Mouse (Mus musculus): ENCODE measurements at regions not wholly inside any gene's neighbourhood (a gene's known extent, or its start where the extent isn't known, plus 50 kb on each side); places are given as distances from the start of the nearest gene placed in this dataset.

DNA sequence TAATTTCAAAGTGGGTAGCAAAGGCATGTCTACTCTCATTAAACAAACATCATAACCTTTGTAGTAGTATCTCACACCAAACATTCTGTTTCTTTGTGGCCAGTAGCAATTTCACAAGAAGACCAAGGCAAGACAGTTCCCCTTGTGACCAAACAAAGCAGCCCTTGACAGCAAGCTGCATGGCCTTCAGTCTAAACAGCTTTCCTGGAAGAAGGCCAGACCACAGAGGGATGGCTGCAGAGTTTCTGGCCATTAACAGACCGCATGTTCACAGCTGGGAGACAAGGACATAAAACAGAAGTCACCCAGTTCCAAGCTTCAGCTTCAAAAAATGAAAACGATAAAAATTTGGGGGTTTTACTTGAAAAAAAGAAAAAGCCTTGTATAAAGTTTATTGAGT lies 1040.0 kb downstream of the Slc16a7 start:
- DNase-seq (ENCODE audit: low spot score) (peak; percentile 56), ATAC-seq (ENCODE audit: low FRiP score, low read depth) (no peak)
- Histone ChIP-seq H3K27ac (replicated peaks; ENCODE audit: low read depth, low read length) (no peak overlapping the region), H3K4me1 (ENCODE audit: control insufficient read depth, insufficient read depth, low read length) (no peaks in the 10 kb centered on the region), H3K36me3 (ENCODE audit: control insufficient read depth, insufficient read depth, low read length) (no peaks in the 10 kb centered on the region), H3K27me3 (ENCODE audit: control insufficient read depth, insufficient read depth, low read length) (no peaks in the 10 kb centered on the region), H3K9me3 (ENCODE audit: control insufficient read depth, low read length) (no peaks in the 10 kb centered on the region), H3K4me3 (replicated peaks; ENCODE audit: low read length) (no peak overlapping the region), H3K9ac (ENCODE audit: low read depth, low read length, severe bottlenecking) (no peak overlapping the region), H3K4me2 (replicated peaks; ENCODE audit: low read depth, low read length, severe bottlenecking) (no peak overlapping the region)
- WGBS, result 23% methylated on average over 2 of the region's 2 CpGs
- no peak for TF ChIP-seq POLR2A (IDR thresholded peaks at IDR 0.05; ENCODE audit: borderline replicate concordance, extremely low read depth, insufficient read depth, insufficient read length)

DNA sequence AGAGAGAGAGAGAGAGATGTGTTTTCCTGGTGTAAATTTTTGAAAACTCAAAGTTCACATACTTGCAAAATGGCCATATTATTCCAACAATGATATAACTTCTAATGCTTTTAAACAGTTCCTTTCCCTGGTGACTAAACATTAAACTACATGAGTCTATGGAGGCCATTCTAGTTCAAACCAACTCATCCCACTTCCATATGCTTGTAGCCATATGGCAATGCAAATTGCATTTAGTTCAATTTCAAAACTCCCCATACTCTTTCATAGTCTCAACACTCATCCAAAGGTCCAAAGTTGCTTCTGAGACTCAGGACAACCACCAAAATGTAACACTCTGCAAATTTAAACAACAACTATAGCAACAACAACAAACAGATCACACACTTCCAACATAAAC lies 1026.5 kb downstream of the Slc16a7 start:
- no peak for TF ChIP-seq POLR2A (IDR thresholded peaks at IDR 0.05; ENCODE audit: borderline replicate concordance, extremely low read depth, insufficient read depth, insufficient read length)
- H3K9ac ChIP-seq (ENCODE audit: low read depth, low read length, severe bottlenecking), result no peak overlapping the region

DNA sequence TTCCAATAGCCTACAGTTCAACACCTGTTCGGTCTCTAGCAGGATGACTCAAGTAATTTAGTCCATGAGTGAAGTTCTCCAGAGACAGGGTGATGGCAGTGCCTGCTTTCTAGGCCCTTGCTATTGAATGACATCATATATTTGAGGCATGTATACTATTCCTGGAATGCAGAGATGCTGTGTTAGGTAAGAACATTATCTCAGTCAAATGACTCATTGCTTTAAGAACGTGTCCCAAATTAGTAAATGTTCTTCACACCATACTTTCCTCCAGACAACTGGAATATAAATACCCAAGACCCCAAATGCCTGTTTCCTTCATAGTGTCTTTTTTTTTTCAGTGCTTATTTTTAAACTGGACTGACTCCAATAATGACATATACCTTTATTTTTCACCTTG lies 1018.3 kb downstream of the Slc16a7 start:
- no peak overlapping the region for H3K9ac ChIP-seq (ENCODE audit: low read depth, low read length, severe bottlenecking)
- H3K36me3 ChIP-seq (ENCODE audit: control insufficient read depth, insufficient read depth, low read length), result no peaks in the 10 kb centered on the region
- H3K4me1 ChIP-seq (ENCODE audit: control insufficient read depth, insufficient read depth, low read length), result no peaks in the 10 kb centered on the region
- ATAC-seq (ENCODE audit: low FRiP score, low read depth) (no peak), DNase-seq (ENCODE audit: low spot score) (no peak)
- no peak overlapping the region for H3K27ac ChIP-seq (replicated peaks; ENCODE audit: low read depth, low read length)
- no peak overlapping the region for H3K4me2 ChIP-seq (replicated peaks; ENCODE audit: low read depth, low read length, severe bottlenecking)
- no peaks in the 10 kb centered on the region for H3K27me3 ChIP-seq (ENCODE audit: control insufficient read depth, insufficient read depth, low read length)
- no peak overlapping the region for H3K4me3 ChIP-seq (replicated peaks; ENCODE audit: low read length)
- WGBS, result 76% methylated on average over 2 of the region's 2 CpGs
- no peak for TF ChIP-seq POLR2A (IDR thresholded peaks at IDR 0.05; ENCODE audit: borderline replicate concordance, extremely low read depth, insufficient read depth, insufficient read length)
- no peaks in the 10 kb centered on the region for H3K9me3 ChIP-seq (ENCODE audit: control insufficient read depth, low read length)

More for the DNA sequence above, 1026.5 kb downstream of the Slc16a7 start:
- Histone ChIP-seq H3K4me1 (ENCODE audit: control insufficient read depth, insufficient read depth, low read length) (no peaks in the 10 kb centered on the region), H3K27ac (replicated peaks; ENCODE audit: low read depth, low read length) (no peak overlapping the region), H3K27me3 (ENCODE audit: control insufficient read depth, insufficient read depth, low read length) (no peaks in the 10 kb centered on the region), H3K36me3 (ENCODE audit: control insufficient read depth, insufficient read depth, low read length) (no peaks in the 10 kb centered on the region), H3K9me3 (ENCODE audit: control insufficient read depth, low read length) (no peaks in the 10 kb centered on the region), H3K4me2 (replicated peaks; ENCODE audit: low read depth, low read length, severe bottlenecking) (no peak overlapping the region), H3K4me3 (replicated peaks; ENCODE audit: low read length) (no peak overlapping the region)
- DNase-seq (ENCODE audit: low spot score) (no peak), ATAC-seq (ENCODE audit: low FRiP score, low read depth) (no peak)

DNA sequence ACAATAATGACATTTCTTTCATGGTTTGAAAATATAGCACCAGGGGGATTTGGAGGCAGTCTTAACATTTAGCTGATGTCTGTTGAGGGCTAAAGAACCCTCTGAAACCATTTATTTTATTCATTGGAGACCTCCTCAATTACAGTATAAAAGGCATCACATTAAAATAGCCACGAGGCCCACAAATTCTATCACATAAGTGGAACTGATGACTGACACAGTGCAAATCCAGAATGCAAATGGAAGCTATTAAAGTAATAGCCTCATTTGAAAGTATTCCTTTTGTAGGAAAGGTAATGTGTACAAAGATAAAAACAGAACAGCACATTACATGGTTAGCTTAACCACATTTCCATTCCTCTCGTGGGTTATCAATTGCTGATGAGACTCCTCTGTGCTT lies 986.6 kb downstream of the Slc16a7 start:
- TF ChIP-seq POLR2A (IDR thresholded peaks at IDR 0.05; ENCODE audit: borderline replicate concordance, extremely low read depth, insufficient read depth, insufficient read length), result no peak
- WGBS, result 56% methylated on average over 2 of the region's 2 CpGs
- Histone ChIP-seq H3K4me3 (replicated peaks; ENCODE audit: low read length) (no peak overlapping the region), H3K9ac (ENCODE audit: low read depth, low read length, severe bottlenecking) (no peak overlapping the region), H3K4me1 (ENCODE audit: control insufficient read depth, insufficient read depth, low read length) (no peaks in the 10 kb centered on the region), H3K27ac (replicated peaks; ENCODE audit: low read depth, low read length) (no peak overlapping the region), H3K9me3 (ENCODE audit: control insufficient read depth, low read length) (no peaks in the 10 kb centered on the region), H3K4me2 (replicated peaks; ENCODE audit: low read depth, low read length, severe bottlenecking) (no peak overlapping the region), H3K36me3 (ENCODE audit: control insufficient read depth, insufficient read depth, low read length) (no peaks in the 10 kb centered on the region), H3K27me3 (ENCODE audit: control insufficient read depth, insufficient read depth, low read length) (no peaks in the 10 kb centered on the region)
- DNase-seq (ENCODE audit: low spot score), result no peak
- ATAC-seq (ENCODE audit: low FRiP score, low read depth), result no peak

DNA sequence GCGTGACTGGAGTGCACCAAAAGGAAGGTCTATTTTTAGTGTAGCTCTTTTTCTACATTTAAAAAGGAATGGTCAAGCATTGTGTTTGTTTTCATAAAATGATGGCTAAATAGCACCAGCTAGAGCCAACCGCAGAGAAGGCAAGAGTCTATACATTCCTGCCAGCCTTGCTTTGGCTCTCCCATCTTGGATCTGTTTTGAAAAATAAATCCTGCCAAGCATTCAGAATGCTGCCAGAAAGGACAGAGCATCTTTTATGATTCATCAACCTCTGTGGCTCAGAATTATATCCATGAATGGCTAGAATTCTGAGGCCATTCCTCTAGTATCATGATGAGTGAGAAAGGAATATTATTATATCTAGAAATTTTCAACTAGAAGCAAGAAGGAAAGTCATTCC lies 979.6 kb downstream of the Slc16a7 start:
- Histone ChIP-seq H3K9me3 (ENCODE audit: control insufficient read depth, low read length) (no peaks in the 10 kb centered on the region), H3K4me1 (ENCODE audit: control insufficient read depth, insufficient read depth, low read length) (no peaks in the 10 kb centered on the region), H3K36me3 (ENCODE audit: control insufficient read depth, insufficient read depth, low read length) (no peaks in the 10 kb centered on the region), H3K4me3 (replicated peaks; ENCODE audit: low read length) (no peak overlapping the region), H3K27ac (replicated peaks; ENCODE audit: low read depth, low read length) (no peak overlapping the region), H3K27me3 (ENCODE audit: control insufficient read depth, insufficient read depth, low read length) (no peaks in the 10 kb centered on the region), H3K4me2 (replicated peaks; ENCODE audit: low read depth, low read length, severe bottlenecking) (no peak overlapping the region), H3K9ac (ENCODE audit: low read depth, low read length, severe bottlenecking) (no peak overlapping the region)
- no peak for ATAC-seq (ENCODE audit: low FRiP score, low read depth)
- TF ChIP-seq POLR2A (IDR thresholded peaks at IDR 0.05; ENCODE audit: borderline replicate concordance, extremely low read depth, insufficient read depth, insufficient read length), result no peak
- DNase-seq (ENCODE audit: low spot score), result no peak
- 84% methylated on average over 2 of the region's 2 CpGs for WGBS

DNA sequence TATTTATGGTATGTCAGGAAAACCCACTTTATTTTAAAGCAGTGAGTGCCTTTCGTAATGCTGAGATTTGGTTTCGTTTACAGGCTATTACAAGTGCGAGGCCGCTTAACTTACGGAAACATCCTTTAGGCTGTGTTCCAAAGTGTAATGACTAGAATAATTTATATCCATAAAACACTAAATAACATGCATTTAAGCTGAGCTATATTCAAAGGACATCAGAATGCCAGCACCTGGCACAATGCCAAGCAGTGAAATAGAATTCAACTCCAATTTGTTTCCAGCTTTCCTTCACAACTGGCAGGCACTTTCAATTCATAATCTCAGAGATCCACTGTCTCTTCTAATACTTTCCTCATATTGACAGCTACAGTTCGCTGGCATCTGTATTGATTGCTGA lies 972.7 kb downstream of the Slc16a7 start:
- no peak overlapping the region for H3K4me3 ChIP-seq (replicated peaks; ENCODE audit: low read length)
- H3K9ac ChIP-seq (ENCODE audit: low read depth, low read length, severe bottlenecking), result no peak overlapping the region
- no peaks in the 10 kb centered on the region for H3K4me1 ChIP-seq (ENCODE audit: control insufficient read depth, insufficient read depth, low read length)
- DNase-seq (ENCODE audit: low spot score) (peak; percentile 14), ATAC-seq (ENCODE audit: low FRiP score, low read depth) (no peak)
- H3K27me3 ChIP-seq (ENCODE audit: control insufficient read depth, insufficient read depth, low read length), result no peaks in the 10 kb centered on the region
- H3K27ac ChIP-seq (replicated peaks; ENCODE audit: low read depth, low read length), result no peak overlapping the region
- no peaks in the 10 kb centered on the region for H3K36me3 ChIP-seq (ENCODE audit: control insufficient read depth, insufficient read depth, low read length)
- H3K4me2 ChIP-seq (replicated peaks; ENCODE audit: low read depth, low read length, severe bottlenecking), result no peak overlapping the region
- no peaks in the 10 kb centered on the region for H3K9me3 ChIP-seq (ENCODE audit: control insufficient read depth, low read length)
- no peak for TF ChIP-seq POLR2A (IDR thresholded peaks at IDR 0.05; ENCODE audit: borderline replicate concordance, extremely low read depth, insufficient read depth, insufficient read length)
- 60% methylated on average over 6 of the region's 6 CpGs for WGBS
